Comparison of ENCODE assay signal across 7 mouse cellular contexts in the genomic region with DNA sequence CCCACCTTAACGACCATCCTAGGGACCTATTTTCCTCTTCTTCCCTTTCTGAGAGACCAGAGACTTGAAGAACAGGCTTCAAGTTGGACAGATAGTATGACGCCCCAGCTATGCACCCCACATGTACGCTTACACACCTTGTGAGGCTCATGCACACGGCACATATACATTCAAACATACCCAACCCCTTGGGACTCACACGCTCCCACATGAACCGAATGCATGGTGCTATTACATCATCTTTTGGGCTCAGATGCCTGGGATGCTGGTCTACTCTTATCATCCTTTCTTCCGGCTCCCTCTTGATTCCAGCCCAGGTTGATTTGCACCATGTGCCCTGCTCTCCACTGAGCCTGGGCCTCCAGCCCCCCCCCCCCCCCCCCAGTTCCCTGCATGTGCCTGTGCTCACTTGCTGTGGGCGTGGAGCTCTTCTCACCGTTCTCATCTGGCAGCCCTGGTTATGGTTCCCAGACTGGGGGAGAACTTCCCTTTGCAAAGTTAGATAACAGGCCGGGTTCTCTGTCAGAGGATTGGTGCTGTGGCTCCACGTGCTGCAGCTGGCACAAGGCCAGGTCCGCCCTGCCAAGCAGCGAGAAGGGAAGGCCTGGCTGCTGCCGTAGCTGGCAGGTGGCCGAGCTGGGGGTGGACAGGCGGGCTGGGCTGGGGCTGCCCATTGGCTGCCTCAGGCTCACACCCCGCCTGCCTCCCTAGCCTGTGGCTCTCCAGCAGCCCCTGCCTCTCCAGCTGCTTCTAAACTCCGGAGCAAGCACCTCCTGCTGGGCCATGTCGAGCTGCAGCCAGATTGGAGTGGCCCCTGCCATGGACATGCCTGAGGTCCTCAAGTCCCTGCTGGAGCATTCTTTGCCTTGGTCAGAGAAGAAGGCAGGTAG. TPM values are rescaled to one million over a fixed set of nuclear protein-coding genes. Genes with fewer than 3 reads are reported as not detected.
A peak's percentile ranks its signal among the peaks of the same experiment; 100 is the strongest.
DNase-seq lines count a peak whose midpoint lies in the region; ATAC-seq lines count a peak whose summit lies in the region.

A gene (plus strand): TSS at position 421 of the 890 bp plus-strand sequence.

- peak within 1 kb of the TSS; percentile 60 for H3K9ac ChIP-seq in intestine, embryonic 16.5 days (ENCODE audit: low read depth, low read length)
- peak within 1 kb of the TSS; percentile 1; the same call in 1 of the 2 replicates for H3K9ac ChIP-seq in midbrain, embryonic 11.5 days (ENCODE audit: low read length)

- ATAC-seq in intestine, embryonic 16.5 days, result peak; percentile 98
- ATAC-seq in midbrain, embryonic 11.5 days (ENCODE audit: low FRiP score), result peak; percentile 95

- no peaks in the 10 kb centered on the region for H3K27me3 ChIP-seq in intestine, embryonic 16.5 days (replicated peaks; ENCODE audit: control insufficient read depth, insufficient read depth, low read length)
- no peaks in the 10 kb centered on the region for H3K27me3 ChIP-seq in midbrain, embryonic 11.5 days (ENCODE audit: control insufficient read depth, insufficient read depth, low read length)

- WGBS in intestine, embryonic 16.5 days, result 17% methylated on average over 19 of the region's 19 CpGs
- 32% methylated on average over 19 of the region's 19 CpGs for WGBS in midbrain, embryonic 11.5 days

- peak within 1 kb of the TSS; percentile 43 for H3K4me3 ChIP-seq in intestine, embryonic 16.5 days (ENCODE audit: low read length)
- H3K4me3 ChIP-seq in midbrain, embryonic 11.5 days (ENCODE audit: low read depth, low read length), result 0 out of 2 replicates have a peak within 1 kb of the TSS, but pooled peaks have one; percentile 0

- peaks cover 34% of the 10 kb centered on the region for H3K4me1 ChIP-seq in intestine, embryonic 16.5 days (ENCODE audit: control insufficient read depth, insufficient read depth, low read length)
- peaks cover 5% of the 10 kb centered on the region for H3K4me1 ChIP-seq in midbrain, embryonic 11.5 days (ENCODE audit: control insufficient read depth, insufficient read depth, low read length)

- H3K36me3 ChIP-seq in intestine, embryonic 16.5 days (ENCODE audit: control insufficient read depth, insufficient read depth, low read length), result no peaks in the 10 kb centered on the region
- H3K36me3 ChIP-seq in midbrain, embryonic 11.5 days (ENCODE audit: control insufficient read depth, insufficient read depth, low read length), result no peaks in the 10 kb centered on the region

- H3K9me3 ChIP-seq in intestine, embryonic 16.5 days (ENCODE audit: control insufficient read depth, low read length), result no peaks in the 10 kb centered on the region
- no peaks in the 10 kb centered on the region for H3K9me3 ChIP-seq in midbrain, embryonic 11.5 days (ENCODE audit: control insufficient read depth, low read length)

- H3K27ac ChIP-seq in intestine, embryonic 16.5 days (ENCODE audit: low read length), result peak within 1 kb of the TSS; percentile 75
- H3K27ac ChIP-seq in midbrain, embryonic 11.5 days (ENCODE audit: low read depth, low read length), result no peak within 1 kb of the TSS

- peak within 1 kb of the TSS; percentile 59 for H3K4me2 ChIP-seq in intestine, embryonic 16.5 days (ENCODE audit: low read depth, low read length)
- peak within 1 kb of the TSS; percentile 32 for H3K4me2 ChIP-seq in midbrain, embryonic 11.5 days

- intact Hi-C loops in left cerebral cortex, postnatal 36 days (cut with DNase I), result loop anchor here (2.0 kb wide), 1 partner anchor 57 kb away; a partner anchor contains a TSS

- peak; percentile 99 for DNase-seq in adrenal gland, adult 8-10 months
- peak; percentile 54 for DNase-seq in embryo, embryonic 9.5 days (ENCODE audit: extremely low spot score)
- peak; percentile 100 for DNase-seq in gastrocnemius, postnatal 4 days (ENCODE audit: low spot score in 2 of 2)
- DNase-seq in left cerebral cortex, postnatal 36 days (ENCODE audit: low spot score in 2 of 2), result peak; percentile 100
- peak; percentile 94 for DNase-seq in midbrain, embryonic 11.5 days (ENCODE audit: low spot score, missing footprints)
- DNase-seq in skeletal muscle tissue, adult 2 months (ENCODE audit: low read depth, low spot score), result peak; percentile 100

RNA-seq across cellular contexts. Expression of the gene that starts here (rescaled TPM):
- total RNA-seq in adrenal gland, adult 8-10 months (2022), result 100 to 1,000 TPM in 3 of 4 experiments, 10 to 100 TPM in 1; 93.1 to 190 (median 160) TPM
- 100 to 1,000 TPM; 112 to 117 TPM for total RNA-seq in gastrocnemius, postnatal 4 days (2021)
- polyA plus RNA-seq in intestine, embryonic 16.5 days (2015; fragmentation: Nextera tagmentation; extraction: Ambion mirVana), result 12.5 and 14.5 TPM in 2 replicates
- 100 to 1,000 TPM; 244 to 267 TPM for total RNA-seq in left cerebral cortex, postnatal 36 days (2021)
- polyA plus RNA-seq in midbrain, embryonic 11.5 days (2014; fragmentation: Nextera tagmentation; extraction: Ambion mirVana), result 11.0 and 12.9 TPM in 2 replicates
